Mouse (Mus musculus) liver, embryonic 14.5 days (tissue): ENCODE measurements around the gene Dis3l. TPM values are rescaled to one million over a fixed set of nuclear protein-coding genes. Genes with fewer than 3 reads are reported as not detected.

Experiments used
- ATAC-seq: fragments of 200-750 bp; cut with Nextera tagmentation; 2 replicates; pipeline ENCODE4 v1.8.0; 2017; ENCODE audit warnings: moderate number of reproducible peaks, mild to moderate bottlenecking, moderate library complexity; ENCODE audit not compliant: insufficient read depth
- DNase-seq, 3 experiments: peaks; one replicate each; pipeline ENCODE4 v3.0.0-alpha.2; 2012 to 2013; ENCODE audit warnings: low read depth in 3 of 3, low spot score in 3 of 3
- H3K27ac ChIP-seq: fragments of 300-500 bp; sonication (generic); 2 replicates; pipeline ENCODE4 v1.5.1; 2014; ENCODE audit warnings: moderate library complexity, mild to moderate bottlenecking, control low read depth, inconsistent platforms
- H3K27me3 ChIP-seq: fragments of 300-500 bp; sonication (generic); 2 replicates; pipeline ENCODE4 v1.6.1; 2014; ENCODE audit warnings: mild to moderate bottlenecking, low read length, moderate library complexity; ENCODE audit not compliant: control insufficient read depth, insufficient read depth
- H3K36me3 ChIP-seq: fragments of 300-500 bp; sonication (generic); replicated peaks from 2 replicates; pipeline ENCODE4 v1.6.1; 2014; ENCODE audit warnings: low read depth; ENCODE audit not compliant: control insufficient read depth, insufficient read depth
- H3K4me1 ChIP-seq, 2 experiments: fragments of 200-500 bp in 1 of 2; fragments of 300-500 bp in 1 of 2; sonication (generic) in 1 of 2; replicated peaks; 2 replicates each; pipeline ENCODE4 v1.6.1; 2012 to 2014; ENCODE audit warnings: antibody characterized with exemption in 1 of 2, inconsistent platforms in 1 of 2, low read length in 1 of 2; ENCODE audit not compliant: control insufficient read depth in 2 of 2, insufficient read depth in 2 of 2
- H3K4me2 ChIP-seq: fragments of 300-500 bp; sonication (generic); 2 replicates; pipeline ENCODE4 v1.6.1; 2014; ENCODE audit warnings: low read depth, mild to moderate bottlenecking, control low read depth, moderate library complexity
- H3K4me3 ChIP-seq, 2 experiments: fragments of 200-500 bp in 1 of 2; fragments of 300-500 bp in 1 of 2; sonication (generic) in 1 of 2; 2 replicates each; pipeline ENCODE4 v1.5.1; 2012 to 2014; ENCODE audit warnings: low read depth in 2 of 2, low read length in 2 of 2, mild to moderate bottlenecking in 2 of 2, control low read depth in 1 of 2, inconsistent platforms in 1 of 2, moderate library complexity in 1 of 2; ENCODE audit not compliant: insufficient read depth in 1 of 2
- H3K9ac ChIP-seq: fragments of 300-500 bp; sonication (generic); replicated peaks from 2 replicates; pipeline ENCODE4 v1.6.1; 2014; ENCODE audit warnings: mild to moderate bottlenecking, control low read depth, moderate library complexity
- H3K9me3 ChIP-seq: fragments of 300-500 bp; sonication (generic); 2 replicates; pipeline ENCODE4 v1.6.1; 2016; ENCODE audit warnings: low read length, mixed read lengths; ENCODE audit not compliant: control insufficient read depth
- CTCF ChIP-seq: IDR thresholded peaks from 2 replicates; pipeline ENCODE4 v1.5.1; 2016; ENCODE audit warnings: antibody characterized with exemption, low read depth, control low read depth
- EP300 ChIP-seq: IDR thresholded peaks from 2 replicates; pipeline ENCODE4 v1.6.1; 2016; ENCODE audit warnings: antibody characterized with exemption, low read depth
- WGBS: fragments of 180-500 bp; shearing (Covaris S2); extraction: QIAGEN DNeasy Blood & Tissue Kit; methylation state at CpG from one replicate; pipeline ENCODE4 v1.1.7; 2014; ENCODE audit not compliant: insufficient replicate concordance; 5-methylcytosine and 5-hydroxymethylcytosine counted together
- polyA plus RNA-seq, 2 experiments: library from polyadenylated mRNA; depleted of rRNA in 1 of 2; stranded (reverse) in 1 of 2; unstranded in 1 of 2; fragments of >200 nt; fragmentation: Nextera tagmentation in 1 of 2; extraction: Ambion mirVana in 1 of 2; gene quantifications; 2 replicates each; pipeline versions ENCODE4 v1.2.1 to v1.2.3; 2012 to 2014

Gene Dis3l
- polyA plus RNA-seq, 2 experiments: 4.9 to 8.0 TPM

- Histone ChIP-seq H3K4me2 (no peak overlapping the region), H3K9me3 (no peaks in the 10 kb centered on the region), H3K9ac (no peak overlapping the region), H3K27ac (no peak overlapping the region), H3K36me3 (no peaks in the 10 kb centered on the region), H3K4me3 (no peak overlapping the region), H3K4me1 (peaks cover 4 to 12% of the 10 kb centered on the region in 2 experiments), H3K27me3 (no peaks in the 10 kb centered on the region)
- no peak for ATAC-seq
- no peak for TF ChIP-seq EP300
- DNase-seq: no peak
- 56% methylated on average over 2 of the region's 2 CpGs for WGBS
Observed at GRCm38 (mm10) chr9:64343656-64344055, 2.6 kb upstream of the Dis3l start.

GRCm38 (mm10) chr9:64341671-64342070, 583 bp upstream of the Dis3l start:
- H3K36me3 ChIP-seq: no peaks in the 10 kb centered on the region
- TF ChIP-seq CTCF (no peak), EP300 (no peak)
- H3K9me3 ChIP-seq: no peaks in the 10 kb centered on the region
- DNase-seq (no peak), ATAC-seq (no peak)
- H3K27ac ChIP-seq: no peak overlapping the region
- H3K4me1 ChIP-seq: peaks cover 4 to 12% of the 10 kb centered on the region in 2 experiments
- peak overlapping the region in 1 of 2 experiments; percentile 83; a peak in 1 of 4 replicates for H3K4me3 ChIP-seq
- WGBS: 78% methylated on average over 8 of the region's 8 CpGs
- no peak overlapping the region; the same call in none of the 2 replicates for H3K9ac ChIP-seq
- H3K27me3 ChIP-seq: no peaks in the 10 kb centered on the region
- peak overlapping the region; percentile 88 for H3K4me2 ChIP-seq

- Histone ChIP-seq H3K36me3 (no peaks in the 10 kb centered on the region), H3K9ac (peak overlapping the region; percentile 97), H3K27me3 (no peaks in the 10 kb centered on the region), H3K4me2 (peak overlapping the region; percentile 88), H3K27ac (peak overlapping the region; percentile 74), H3K9me3 (no peaks in the 10 kb centered on the region), H3K4me1 (peaks cover 4 to 12% of the 10 kb centered on the region in 2 experiments), H3K4me3 (peak overlapping the region; percentile 79 to 83)
- TF ChIP-seq EP300: no peak
- peak; percentile 41 for TF ChIP-seq CTCF
- peak; percentile 55 to 64 (median 61) for DNase-seq
- peak; percentile 89 for ATAC-seq
- under 1% methylated on average over 84 of the region's 85 CpGs for WGBS
Observed at GRCm38 (mm10) chr9:64340351-64341253, 486 bp downstream of the Dis3l start.

- no peak for TF ChIP-seq CTCF
- TF ChIP-seq EP300: no peak
- no peak overlapping the region; the same call in 1 of the 2 replicates for H3K9ac ChIP-seq
- peaks cover 4 to 12% of the 10 kb centered on the region in 2 experiments for H3K4me1 ChIP-seq
- WGBS: 69% methylated on average over 8 of the region's 8 CpGs
- peak overlapping the region; percentile 88 for H3K4me2 ChIP-seq
- H3K9me3 ChIP-seq: no peaks in the 10 kb centered on the region
- no peaks in the 10 kb centered on the region for H3K27me3 ChIP-seq
- H3K27ac ChIP-seq: no peak overlapping the region
- DNase-seq (no peak), ATAC-seq (no peak)
- H3K36me3 ChIP-seq: no peaks in the 10 kb centered on the region
- H3K4me3 ChIP-seq: no peak overlapping the region; a peak in 1 of 4 replicates
Observed at GRCm38 (mm10) chr9:64339361-64339760, 1.7 kb downstream of the Dis3l start.

- no peaks in the 10 kb centered on the region for H3K9me3 ChIP-seq
- no peaks in the 10 kb centered on the region for H3K36me3 ChIP-seq
- H3K4me3 ChIP-seq: no peak overlapping the region
- H3K4me2 ChIP-seq: no peak overlapping the region
- H3K27ac ChIP-seq: no peak overlapping the region
- H3K9ac ChIP-seq: no peak overlapping the region
- H3K27me3 ChIP-seq: no peaks in the 10 kb centered on the region
- ATAC-seq (no peak), DNase-seq (no peak)
- WGBS: 71% methylated on average over 6 of the region's 6 CpGs
- H3K4me1 ChIP-seq: peaks cover 4 to 5% of the 10 kb centered on the region in 2 experiments
- no peak for TF ChIP-seq EP300
- no peak for TF ChIP-seq CTCF
Observed at GRCm38 (mm10) chr9:64335825-64336224, 5.3 kb downstream of the Dis3l start.
